In genomic region chr15:90678488-90678887, GRCm38 (mm10) we compare ENCODE assay signal across 8 mouse cellular contexts. TPM values are rescaled to one million over a fixed set of nuclear protein-coding genes. Genes with fewer than 3 reads are reported as not detected.
DNase-seq lines count a peak whose midpoint lies in the region; ATAC-seq and TF ChIP-seq lines count a peak whose summit lies in the region.

No protein-coding gene starts in this region.

- WGBS in forebrain, embryonic 13.5 days: 8% methylated on average over 19 of the region's 19 CpGs

- no peak for TF ChIP-seq EP300 in ES-Bruce4 (IDR thresholded peaks at IDR 0.05; ENCODE audit: insufficient read depth, low read depth, low read length)

- H3K27ac ChIP-seq in ES-Bruce4 (ENCODE audit: insufficient read depth, low read length): no peak overlapping the region
- H3K27ac ChIP-seq in forebrain, embryonic 13.5 days: no peak overlapping the region

- no peaks in the 10 kb centered on the region for H3K4me1 ChIP-seq in ES-Bruce4 (ENCODE audit: control insufficient read depth, insufficient read depth, low read length)
- H3K4me1 ChIP-seq in forebrain, embryonic 13.5 days: peaks cover 14% of the 10 kb centered on the region; the same call in 1 of the 2 replicates

- H3K4me2 ChIP-seq in forebrain, embryonic 13.5 days: peak overlapping the region; percentile 98

- intact Hi-C loops in heart, postnatal 25 days (cut with DNase I): loop anchor here (5.0 kb wide), 1 partner anchor 431 kb away; no protein-coding TSS in a partner anchor

- no peaks in the 10 kb centered on the region for H3K36me3 ChIP-seq in ES-Bruce4 (ENCODE audit: control insufficient read depth, insufficient read depth, low read length, poor library complexity, severe bottlenecking)
- H3K36me3 ChIP-seq in forebrain, embryonic 13.5 days (ENCODE audit: poor library complexity, severe bottlenecking): no peaks in the 10 kb centered on the region

- TF ChIP-seq POLR2A in ES-Bruce4 (IDR thresholded peaks at IDR 0.05; ENCODE audit: insufficient read depth, low read length): no peak

- peak; percentile 30 for DNase-seq in ZHBTc4 (ENCODE audit: low read depth, low spot score)
- DNase-seq in heart, postnatal 25 days (ENCODE audit: low spot score): peak; percentile 48
- peak; percentile 53 to 67 for DNase-seq in kidney, postnatal 4 days
- peak; percentile 17 for DNase-seq in mesoderm, embryonic 11.5 days (ENCODE audit: low read depth, low spot score)
- peak; percentile 26 to 47 for DNase-seq in urinary bladder, postnatal 36 days (ENCODE audit: low spot score in 2 of 2)
- DNase-seq in spleen, adult 18-20 months: no peak

- no peaks in the 10 kb centered on the region for H3K9me3 ChIP-seq in ES-Bruce4 (replicated peaks; ENCODE audit: control insufficient read depth, insufficient read depth, low read length, poor library complexity, severe bottlenecking)
- no peaks in the 10 kb centered on the region for H3K9me3 ChIP-seq in forebrain, embryonic 13.5 days (replicated peaks)

- no peaks in the 10 kb centered on the region for H3K27me3 ChIP-seq in ES-Bruce4 (ENCODE audit: control insufficient read depth, insufficient read depth, low read length, poor library complexity, severe bottlenecking)
- H3K27me3 ChIP-seq in forebrain, embryonic 13.5 days: peaks cover 16% of the 10 kb centered on the region

- H3K9ac ChIP-seq in ES-Bruce4 (ENCODE audit: low read depth, poor library complexity, severe bottlenecking): peak overlapping the region; percentile 50; the same call in 1 of the 2 replicates
- H3K9ac ChIP-seq in forebrain, embryonic 13.5 days: 0 out of 2 replicates have a peak overlapping the region, but pooled peaks have one; percentile 68

- TF ChIP-seq CTCF in ES-Bruce4 (IDR thresholded peaks at IDR 0.05; ENCODE audit: low read depth, low read length): no peak

- ATAC-seq in forebrain, embryonic 13.5 days: peak; percentile 25; the same call in 1 of the 2 replicates

- H3K4me3 ChIP-seq in ES-Bruce4 (ENCODE audit: low read depth, low read length): peak overlapping the region; percentile 88
- peak overlapping the region; percentile 63 for H3K4me3 ChIP-seq in forebrain, embryonic 13.5 days

RNA-seq across cellular contexts. Expression of gene Cpne8, which starts 0.7 kb away (rescaled TPM):
- 5.0 and 6.5 TPM in 2 replicates for polyA plus RNA-seq in ES-Bruce4 (2011; ENCODE audit: insufficient read depth, insufficient read length, low read depth, missing spikeins)
- 3.7 and 7.4 TPM in 2 replicates for polyA plus RNA-seq in forebrain, embryonic 13.5 days (2015; fragmentation: Nextera tagmentation; extraction: Ambion mirVana)
- total RNA-seq in heart, postnatal 25 days (2021): 10 to 100 TPM in 1 of 2 experiments, 1 to 10 TPM in 1; 7.1 to 10.6 TPM

Comparison
In these comparisons a context has a peak if more than half of its experiments do, and no peak if none do; other contexts are left out.
1. DNase-seq: peak in ZHBTc4 (single experiment), heart, postnatal 25 days (single experiment), kidney, postnatal 4 days (2 of 2), mesoderm, embryonic 11.5 days (single experiment) and urinary bladder, postnatal 36 days (2 of 2); none in spleen, adult 18-20 months (0 of 2).